Mouse (Mus musculus): Measurements from ENCODE around the gene Lmx1a.

The Lmx1a gene

GRCm38 (mm10) chr1:167781787-167782484 is 92.9 kb downstream of the Lmx1a start:
- DNase-seq (ENCODE audit: low spot score in 2 of 2): peak; percentile 48 to 61

GRCm38 (mm10) chr1:167784067-167784466 is 95.0 kb downstream of the Lmx1a start:
- DNase-seq (ENCODE audit: low spot score in 2 of 2): peak; percentile 33 to 53

GRCm38 (mm10) chr1:167788684-167789413 is 99.8 kb downstream of the Lmx1a start:
- no peak for DNase-seq (ENCODE audit: low spot score in 2 of 2)

GRCm38 (mm10) chr1:167789448-167789847 is 100.4 kb downstream of the Lmx1a start:
- DNase-seq (ENCODE audit: low spot score in 2 of 2): no peak

- no peak for DNase-seq (ENCODE audit: low spot score in 2 of 2)
Observed at GRCm38 (mm10) chr1:167790688-167791087, 101.7 kb downstream of the Lmx1a start.

GRCm38 (mm10) chr1:167791221-167791620 is 102.2 kb downstream of the Lmx1a start:
- no peak for DNase-seq (ENCODE audit: low spot score in 2 of 2)

- peak; percentile 44 to 46 for DNase-seq (ENCODE audit: low spot score in 2 of 2)
Observed at GRCm38 (mm10) chr1:167801923-167802322, 112.9 kb downstream of the Lmx1a start.

GRCm38 (mm10) chr1:167802510-167803271 is 113.7 kb downstream of the Lmx1a start:
- peak; percentile 80 to 84 for DNase-seq (ENCODE audit: low spot score in 2 of 2)

GRCm38 (mm10) chr1:167803351-167803981 is 114.4 kb downstream of the Lmx1a start:
- no peak for DNase-seq (ENCODE audit: low spot score in 2 of 2)

GRCm38 (mm10) chr1:167804836-167805235 is 115.8 kb downstream of the Lmx1a start:
- DNase-seq (ENCODE audit: low spot score in 2 of 2): no peak

GRCm38 (mm10) chr1:167811141-167811540 is 122.1 kb downstream of the Lmx1a start:
- no peak for DNase-seq (ENCODE audit: low spot score in 2 of 2)

GRCm38 (mm10) chr1:167815166-167815565 is 126.1 kb downstream of the Lmx1a start:
- DNase-seq (ENCODE audit: low spot score in 2 of 2): no peak

- no peak for DNase-seq (ENCODE audit: low spot score in 2 of 2)
Observed at GRCm38 (mm10) chr1:167817028-167817427, 128.0 kb downstream of the Lmx1a start.

GRCm38 (mm10) chr1:167817616-167818015 is 128.6 kb downstream of the Lmx1a start:
- DNase-seq (ENCODE audit: low spot score in 2 of 2): no peak

- no peak for DNase-seq (ENCODE audit: low spot score in 2 of 2)
Observed at GRCm38 (mm10) chr1:167820031-167820430, 131.0 kb downstream of the Lmx1a start.

GRCm38 (mm10) chr1:167821125-167821524 is 132.1 kb downstream of the Lmx1a start:
- DNase-seq (ENCODE audit: low spot score in 2 of 2): no peak

GRCm38 (mm10) chr1:167830291-167830690 is 141.3 kb downstream of the Lmx1a start:
- DNase-seq (ENCODE audit: low spot score in 2 of 2): no peak

- no peak for DNase-seq (ENCODE audit: low spot score in 2 of 2)
Observed at GRCm38 (mm10) chr1:167831601-167832000, 142.6 kb downstream of the Lmx1a start.

GRCm38 (mm10) chr1:167854801-167855200 is 165.8 kb downstream of the Lmx1a start:
- no peak for DNase-seq (ENCODE audit: low spot score in 2 of 2)

- DNase-seq (ENCODE audit: low spot score in 2 of 2): no peak
Observed at GRCm38 (mm10) chr1:167872028-167872427, 183.0 kb downstream of the Lmx1a start.

- no peak for DNase-seq (ENCODE audit: low spot score in 2 of 2)
Observed at GRCm38 (mm10) chr1:167874099-167874498, 185.1 kb downstream of the Lmx1a start.

- no peak for DNase-seq (ENCODE audit: low spot score in 2 of 2)
Observed at GRCm38 (mm10) chr1:167877931-167878330, 188.9 kb downstream of the Lmx1a start.
